Mouse (Mus musculus) Patski (cell line): ENCODE results near the gene U2af2. TPM values are rescaled to one million over a fixed set of nuclear protein-coding genes. Genes with fewer than 3 reads are reported as not detected.

Experiments
- ATAC-seq: fragments of 100-300 bp; one replicate; pipeline ENCODE4 v1.8.0; 2021
- CTCF ChIA-PET: fragments of 350-600 bp; sonication (Branson Sonifier 250); formaldehyde crosslinking; loops from one replicate; lab custom pipeline; 2022; ENCODE audit warnings: inconsistent platforms; lab: Charles Lee
- POLR2A ChIA-PET: fragments of 350-600 bp; sonication (Branson Sonifier 250); formaldehyde crosslinking; loops from one replicate; lab custom pipeline; 2022; ENCODE audit warnings: antibody characterized with exemption, inconsistent platforms; lab: Charles Lee
- DNase-seq: peaks from one replicate; pipeline ENCODE4 v3.0.0-alpha.2; 2011; ENCODE audit warnings: low read depth, low spot score
- H3K27me3 ChIP-seq: fragments of 371-371 bp; one replicate; pipeline ENCODE4 v1.5.1; 2021
- CTCF ChIP-seq: fragments of 100-300 bp; IDR thresholded peaks from one replicate; pipeline ENCODE4 v1.5.1; 2021
- in situ Hi-C: fragments of 300-500 bp; cut with MboI; formaldehyde crosslinking; loops from 3 replicates; pipeline ENCODE4 v1.11.1; 2018; ENCODE audit warnings: low pct_unique_long_range_greater_than_20kb, mixed read lengths
- polyA plus RNA-seq: library from polyadenylated mRNA; unstranded; gene quantifications from one replicate; pipeline ENCODE4 v1.2.3, GENCODE M21; 2021

Gene U2af2
- polyA plus RNA-seq, 1 experiment from 2014 or later: 216 TPM

GRCm38 (mm10) chr7:5052931-5053343 is 9.0 kb upstream of the U2af2 start:
- CTCF ChIA-PET: no interaction called here
- ATAC-seq: no peak
- in situ Hi-C loops: loop anchor here (25.0 kb wide), 1 partner anchor 1109 kb away; the partner anchor contains the start of genes Zfp444 and Zfp787
- POLR2A ChIA-PET: interaction anchor here (1.1 kb wide), 1 partner anchor 9 kb away, joined by 5 read pairs; the partner anchor contains the start of gene U2af2
- no peaks in the 10 kb centered on the region for H3K27me3 ChIP-seq
- no peak for DNase-seq
- TF ChIP-seq CTCF: no peak

GRCm38 (mm10) chr7:5053456-5054179 is 8.3 kb upstream of the U2af2 start:
- ATAC-seq (no peak), DNase-seq (no peak)
- no peaks in the 10 kb centered on the region for H3K27me3 ChIP-seq
- in situ Hi-C loops: loop anchor here (25.0 kb wide), 1 partner anchor 1109 kb away; the partner anchor contains the start of genes Zfp444 and Zfp787
- ChIA-PET CTCF (no interaction called here), POLR2A (no interaction called here)
- TF ChIP-seq CTCF: no peak

- in situ Hi-C loops: loop anchor here (25.0 kb wide), 1 partner anchor 1106 kb away; the partner anchor contains the start of genes Zfp444 and Zfp787
- ATAC-seq: no peak
- POLR2A ChIA-PET: no interaction called here
- no peaks in the 10 kb centered on the region for H3K27me3 ChIP-seq
- DNase-seq: no peak
- no peak for TF ChIP-seq CTCF
- CTCF ChIA-PET: no interaction called here
Observed at GRCm38 (mm10) chr7:5056651-5057263, 5.2 kb upstream of the U2af2 start.

- ChIA-PET CTCF (no interaction called here), POLR2A (no interaction called here)
- ATAC-seq: no peak
- in situ Hi-C loops: loop anchor here (25.0 kb wide), 1 partner anchor 1105 kb away; the partner anchor contains the start of genes Zfp444 and Zfp787
- no peak for TF ChIP-seq CTCF
- H3K27me3 ChIP-seq: no peaks in the 10 kb centered on the region
- DNase-seq: no peak
Observed at GRCm38 (mm10) chr7:5057381-5057780, 4.6 kb upstream of the U2af2 start.

GRCm38 (mm10) chr7:5057804-5058203 is 4.1 kb upstream of the U2af2 start:
- POLR2A ChIA-PET: no interaction called here
- CTCF ChIA-PET: no interaction called here
- no peaks in the 10 kb centered on the region for H3K27me3 ChIP-seq
- in situ Hi-C loops: loop anchor here (25.0 kb wide), 1 partner anchor 1104 kb away; the partner anchor contains the start of genes Zfp444 and Zfp787
- DNase-seq: no peak
- no peak for TF ChIP-seq CTCF
- ATAC-seq: no peak

GRCm38 (mm10) chr7:5058631-5059030 is 3.3 kb upstream of the U2af2 start:
- DNase-seq: no peak
- no peaks in the 10 kb centered on the region for H3K27me3 ChIP-seq
- in situ Hi-C loops: loop anchor here (25.0 kb wide), 1 partner anchor 1104 kb away; the partner anchor contains the start of genes Zfp444 and Zfp787
- ChIA-PET POLR2A (no interaction called here), CTCF (interaction anchor here (1.2 to 3.1 kb wide), 3 partner anchors 9 to 15 kb away, joined by 5 to 19 read pairs (median 7); partner anchors contain the start of gene Zfp580)
- no peak for ATAC-seq
- TF ChIP-seq CTCF: no peak

- DNase-seq (no peak), ATAC-seq (no peak)
- POLR2A ChIA-PET: no interaction called here
- TF ChIP-seq CTCF: no peak
- CTCF ChIA-PET: interaction anchor here (1.2 to 3.1 kb wide), 4 partner anchors 9 to 41 kb away, joined by 5 to 19 read pairs (median 8); partner anchors contain the start of gene Zfp580
- H3K27me3 ChIP-seq: no peaks in the 10 kb centered on the region
- in situ Hi-C loops: loop anchor here (25.0 kb wide), 1 partner anchor 1103 kb away; the partner anchor contains the start of genes Zfp444 and Zfp787
Observed at GRCm38 (mm10) chr7:5059421-5059820, 2.5 kb upstream of the U2af2 start.

- POLR2A ChIA-PET: interaction anchor here (0.6 to 2.0 kb wide), 5 partner anchors 8 to 241 kb away, joined by 3 to 12 read pairs (median 3); partner anchors contain the start of gene Gm44973
- ATAC-seq: peak; percentile 28
- peak; percentile 27 for DNase-seq
- in situ Hi-C loops: loop anchor here (5.0 to 25.0 kb wide), 3 partner anchors 43 to 1102 kb away; partner anchors contain the start of genes Gm44973, Ube2s, Zfp444 and Zfp787
- no peak for TF ChIP-seq CTCF
- H3K27me3 ChIP-seq: no peaks in the 10 kb centered on the region
- CTCF ChIA-PET: interaction anchor here (0.7 to 3.1 kb wide), 11 partner anchors 10 to 122 kb away, joined by 3 to 19 read pairs (median 4); partner anchors contain the start of gene Zfp580
Observed at GRCm38 (mm10) chr7:5060239-5060731, 1.7 kb upstream of the U2af2 start.

GRCm38 (mm10) chr7:5060944-5061773 is 784 bp upstream of the U2af2 start:
- in situ Hi-C loops: loop anchor here (5.0 to 25.0 kb wide), 3 partner anchors 44 to 1101 kb away; partner anchors contain the start of genes Gm44973, Ube2s, Zfp444 and Zfp787
- TF ChIP-seq CTCF: no peak
- DNase-seq (peak; percentile 97), ATAC-seq (peak; percentile 76)
- no peaks in the 10 kb centered on the region for H3K27me3 ChIP-seq
- ChIA-PET CTCF (interaction anchor here (0.8 to 3.1 kb wide), 7 partner anchors 11 to 123 kb away, joined by 3 to 19 read pairs (median 4); partner anchors contain the start of gene Zfp580), POLR2A (interaction anchor here (0.6 to 2.0 kb wide), 5 partner anchors 23 to 242 kb away, joined by 3 to 12 read pairs (median 3); partner anchors contain the start of gene Gm44973)
